Mouse (Mus musculus): ENCODE data around the gene Trmt112.
A peak's percentile ranks its signal among the peaks of the same experiment; 100 is the strongest.

Trmt112 gene

GRCm38 (mm10) chr19:6948186-6948585 lies 38.7 kb downstream of the Trmt112 start:
- no peak for DNase-seq (ENCODE audit: low spot score)

- DNase-seq (ENCODE audit: low spot score) = no peak
Measured at GRCm38 (mm10) chr19:6949532-6949931, 40.0 kb downstream of the Trmt112 start.

GRCm38 (mm10) chr19:6949951-6950350 lies 40.5 kb downstream of the Trmt112 start:
- DNase-seq (ENCODE audit: low spot score) = no peak

GRCm38 (mm10) chr19:6950613-6951153 lies 41.2 kb downstream of the Trmt112 start:
- peak; percentile 53 for DNase-seq (ENCODE audit: low spot score)

GRCm38 (mm10) chr19:6951381-6951968 lies 42.0 kb downstream of the Trmt112 start:
- peak; percentile 95 for DNase-seq (ENCODE audit: low spot score)

GRCm38 (mm10) chr19:6951994-6952711 lies 42.7 kb downstream of the Trmt112 start:
- DNase-seq (ENCODE audit: low spot score) = peak; percentile 85

- DNase-seq (ENCODE audit: low spot score) = peak; percentile 78
Measured at GRCm38 (mm10) chr19:6952712-6953037, 43.2 kb downstream of the Trmt112 start.

GRCm38 (mm10) chr19:6954046-6954445 lies 44.5 kb downstream of the Trmt112 start:
- peak; percentile 72 for DNase-seq (ENCODE audit: low spot score)

GRCm38 (mm10) chr19:6955424-6955823 lies 45.9 kb downstream of the Trmt112 start:
- DNase-seq (ENCODE audit: low spot score) = no peak

GRCm38 (mm10) chr19:6956461-6956860 lies 47.0 kb downstream of the Trmt112 start:
- DNase-seq (ENCODE audit: low spot score) = no peak

All from urinary bladder, postnatal 14 days (tissue).